37 mouse cellular contexts compared by ENCODE assay signal in genomic region chr3:27377935-27378334, GRCm38 (mm10). TPM values are rescaled to one million over a fixed set of nuclear protein-coding genes. Genes with fewer than 3 reads are reported as not detected.
"Had no signal": no experiment of that assay in that cellular context is flagged by ENCODE, and none has a peak within 500 bp of the region (broad histone marks: within the 10 kb centered on the region; RNA-seq: fewer than 3 reads in every experiment).

No protein-coding gene starts in this region.

- H3K4me2 ChIP-seq: limb, embryonic 12.5 days; limb, embryonic 13.5 days; limb, embryonic 15.5 days; liver, embryonic 11.5 days; liver, embryonic 12.5 days; liver, embryonic 13.5 days; liver, embryonic 15.5 days; lung, embryonic 15.5 days; midbrain, embryonic 11.5 days; midbrain, embryonic 12.5 days; midbrain, embryonic 13.5 days; midbrain, embryonic 15.5 days; neural tube, embryonic 12.5 days; neural tube, embryonic 13.5 days had no signal

- H3K9ac ChIP-seq: limb, embryonic 12.5 days; limb, embryonic 13.5 days; limb, embryonic 15.5 days; liver, embryonic 12.5 days; liver, embryonic 13.5 days; liver, embryonic 14.5 days; liver, embryonic 15.5 days; liver, postnatal 0 days; lung, embryonic 15.5 days; midbrain, embryonic 12.5 days; midbrain, embryonic 13.5 days; midbrain, embryonic 15.5 days; neural tube, embryonic 12.5 days; neural tube, embryonic 13.5 days had no signal

- DNase-seq: left cerebral cortex, postnatal 4 days; liver; liver, embryonic 13.5 days; liver, postnatal 0 days; lung, adult 18-20 months; lung, postnatal 14 days; lung, postnatal 4 days; midbrain, embryonic 14.5 days had no signal

- H3K9me3 ChIP-seq: limb, embryonic 10.5 days; limb, embryonic 12.5 days; limb, embryonic 13.5 days; limb, embryonic 15.5 days; liver, embryonic 12.5 days; liver, embryonic 13.5 days; liver, embryonic 15.5 days; lung, embryonic 15.5 days; megakaryocyte, embryonic 14.5 days; midbrain, embryonic 10.5 days; midbrain, embryonic 12.5 days; midbrain, embryonic 13.5 days; midbrain, embryonic 15.5 days; neural tube, embryonic 12.5 days; neural tube, embryonic 13.5 days had no signal

- H3K27ac ChIP-seq: left cerebral cortex, adult 2 months; limb, embryonic 10.5 days; limb, embryonic 12.5 days; limb, embryonic 13.5 days; limb, embryonic 15.5 days; liver, embryonic 12.5 days; liver, embryonic 13.5 days; liver, embryonic 14.5 days; liver, embryonic 15.5 days; macrophage; midbrain, embryonic 10.5 days; midbrain, embryonic 12.5 days; midbrain, embryonic 13.5 days; midbrain, embryonic 15.5 days; neural tube, embryonic 12.5 days; neural tube, embryonic 13.5 days had no signal

- H3K36me3 ChIP-seq: limb, embryonic 10.5 days; limb, embryonic 12.5 days; limb, embryonic 13.5 days; limb, embryonic 15.5 days; liver, embryonic 12.5 days; liver, embryonic 13.5 days; liver, embryonic 15.5 days; lung, embryonic 15.5 days; midbrain, embryonic 10.5 days; midbrain, embryonic 12.5 days; midbrain, embryonic 13.5 days; midbrain, embryonic 15.5 days; neural tube, embryonic 12.5 days; neural tube, embryonic 13.5 days had no signal

- H3K4me3 ChIP-seq: left cerebral cortex, adult 2 months; limb, embryonic 10.5 days; limb, embryonic 12.5 days; limb, embryonic 13.5 days; limb, embryonic 15.5 days; liver, embryonic 12.5 days; liver, embryonic 13.5 days; liver, embryonic 15.5 days; lung, embryonic 15.5 days; megakaryocyte, embryonic 14.5 days; midbrain, embryonic 10.5 days; midbrain, embryonic 12.5 days; midbrain, embryonic 13.5 days; midbrain, embryonic 15.5 days; myocyte; neural tube, embryonic 12.5 days; neural tube, embryonic 13.5 days had no signal

- H3K4me1 ChIP-seq: limb, embryonic 10.5 days; limb, embryonic 12.5 days; limb, embryonic 13.5 days; limb, embryonic 15.5 days; liver, embryonic 12.5 days; liver, embryonic 13.5 days; liver, embryonic 15.5 days; lung, embryonic 15.5 days; megakaryocyte, embryonic 14.5 days; midbrain, embryonic 10.5 days; midbrain, embryonic 12.5 days; midbrain, embryonic 13.5 days; midbrain, embryonic 15.5 days; neural tube, embryonic 12.5 days; neural tube, embryonic 13.5 days had no signal

- ATAC-seq: liver, embryonic 12.5 days; liver, postnatal 0 days; midbrain, embryonic 13.5 days; midbrain, embryonic 15.5 days; midbrain, embryonic 16.5 days had no signal

RNA-seq across cellular contexts. Expression of gene Ghsr, which starts 6.8 kb away (rescaled TPM):
- total RNA-seq: liver, adult 2 months; megakaryocyte progenitor cell, adult 5-6 weeks; megakaryocyte, adult 5-6 weeks; megakaryocyte-erythroid progenitor cell, adult 5-6 weeks; monocyte, adult 5-6 weeks had no signal
- polyA plus RNA-seq: limb, embryonic 10.5 days; limb, embryonic 11.5 days; limb, embryonic 12.5 days; limb, embryonic 13.5 days; limb, embryonic 14.5 days; limb, embryonic 15.5 days; liver, adult 2 months; liver, embryonic 11.5 days; liver, embryonic 12.5 days; liver, embryonic 13.5 days; liver, embryonic 14.5 days; liver, embryonic 15.5 days; liver, embryonic 16.5 days; liver, postnatal 0 days; lung, embryonic 15.5 days; macrophage; myocyte had no signal
